Mouse (Mus musculus) CD4-positive helper T cell, adult 2 months (primary cell): ENCODE measurements around the gene Ulk4.
"Not testable (repeated sequence)": the region's sequence is repeated elsewhere in the genome, so short reads cannot be mapped to it uniquely, and the experiment has no call there.

ENCODE experiments used
- DNase-seq: peaks from one replicate; pipeline ENCODE4 v3.0.0-alpha.2; 2012; ENCODE audit warnings: low read depth, missing footprints, low spot score

The Ulk4 gene

GRCm38 (mm10) chr9:120936351-120936750, 340.6 kb downstream of the Ulk4 start:
- DNase-seq, result peak; percentile 61

GRCm38 (mm10) chr9:120935634-120935922, 341.4 kb downstream of the Ulk4 start:
- DNase-seq, result peak; percentile 34

GRCm38 (mm10) chr9:120934821-120935633, 342.0 kb downstream of the Ulk4 start:
- peak; percentile 24 for DNase-seq

- peak; percentile 60 for DNase-seq
Observed at GRCm38 (mm10) chr9:120933886-120934758, 342.9 kb downstream of the Ulk4 start.

GRCm38 (mm10) chr9:120933587-120933885, 343.5 kb downstream of the Ulk4 start:
- DNase-seq, result no peak

- DNase-seq, result peak; percentile 99
Observed at GRCm38 (mm10) chr9:120932797-120933586, 344.0 kb downstream of the Ulk4 start.

GRCm38 (mm10) chr9:120932371-120932770, 344.6 kb downstream of the Ulk4 start:
- DNase-seq, result no peak

GRCm38 (mm10) chr9:120930811-120931210, 346.2 kb downstream of the Ulk4 start:
- DNase-seq, result no peak

GRCm38 (mm10) chr9:120930021-120930420, 347.0 kb downstream of the Ulk4 start:
- DNase-seq, result no peak

GRCm38 (mm10) chr9:120929081-120929480, 347.9 kb downstream of the Ulk4 start, which contains the start of gene Ctnnb1:
Ctnnb1 (plus strand) TSS chr9:120929216.
- no peak for DNase-seq

- DNase-seq, result no peak
Observed at GRCm38 (mm10) chr9:120926939-120927606, 349.9 kb downstream of the Ulk4 start.

- DNase-seq, result no peak
Observed at GRCm38 (mm10) chr9:120926126-120926525, 350.9 kb downstream of the Ulk4 start.

- peak; percentile 26 for DNase-seq
Observed at GRCm38 (mm10) chr9:120919130-120919529, 357.9 kb downstream of the Ulk4 start.

- DNase-seq, result no peak
Observed at GRCm38 (mm10) chr9:120918642-120919041, 358.4 kb downstream of the Ulk4 start.

- no peak for DNase-seq
Observed at GRCm38 (mm10) chr9:120918211-120918610, 358.8 kb downstream of the Ulk4 start.

- not testable (repeated sequence) for DNase-seq
Observed at GRCm38 (mm10) chr9:120917619-120918018, 359.4 kb downstream of the Ulk4 start.

GRCm38 (mm10) chr9:120914877-120915459, 362.0 kb downstream of the Ulk4 start:
- DNase-seq, result peak; percentile 74

GRCm38 (mm10) chr9:120914429-120914828, 362.6 kb downstream of the Ulk4 start:
- no peak for DNase-seq

- no peak for DNase-seq
Observed at GRCm38 (mm10) chr9:120913152-120913551, 363.8 kb downstream of the Ulk4 start.

- no peak for DNase-seq
Observed at GRCm38 (mm10) chr9:120908461-120908860, 368.5 kb downstream of the Ulk4 start.
